Mouse (Mus musculus): ENCODE data around the gene Hgfac.

DNA sequence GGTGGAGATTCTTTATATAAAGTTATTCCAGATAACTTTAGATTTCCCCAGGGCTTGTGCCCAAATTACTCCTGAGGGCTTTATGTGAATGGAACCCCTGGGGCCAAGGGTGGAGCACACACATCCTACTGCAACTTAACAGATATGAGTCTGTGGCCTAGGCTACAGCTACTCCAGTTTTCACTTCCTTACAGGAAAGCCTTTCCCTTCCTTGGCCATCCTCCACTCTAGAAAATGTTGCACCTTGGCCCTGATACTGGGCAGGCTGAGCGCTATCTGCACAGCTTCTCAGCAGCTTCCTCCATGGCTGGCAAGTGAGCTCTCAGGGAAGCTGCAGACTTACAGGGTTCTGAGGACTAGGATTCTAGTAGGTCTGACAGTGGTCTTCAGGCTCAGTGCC, 12.0 kb upstream of the Hgfac start:
- TF ChIP-seq POLR2A (IDR thresholded peaks at IDR 0.05; ENCODE audit: borderline replicate concordance, control insufficient read depth, low read depth, low read length) (no peak), CTCF (IDR thresholded peaks at IDR 0.05; ENCODE audit: control insufficient read depth, insufficient read depth, low read length) (no peak)

Data from bone marrow, adult 2 months (tissue).